Mouse (Mus musculus) spleen, postnatal 10 days (tissue): Measurements from ENCODE around the gene Wbp4.
"Not testable (repeated sequence)": the region's sequence is repeated elsewhere in the genome, so short reads cannot be mapped to it uniquely, and the experiment has no call there.

Experiments used
- DNase-seq, 2 experiments: peaks; one replicate each; pipeline ENCODE4 v3.0.0; 2021 to 2022; ENCODE audit warnings: low spot score in 2 of 2

Gene Wbp4

GRCm38 (mm10) chr14:79460988-79461387 is 20.3 kb downstream of the Wbp4 start:
- no peak for DNase-seq

GRCm38 (mm10) chr14:79460401-79460800 is 20.9 kb downstream of the Wbp4 start:
- DNase-seq, result no peak

DNA sequence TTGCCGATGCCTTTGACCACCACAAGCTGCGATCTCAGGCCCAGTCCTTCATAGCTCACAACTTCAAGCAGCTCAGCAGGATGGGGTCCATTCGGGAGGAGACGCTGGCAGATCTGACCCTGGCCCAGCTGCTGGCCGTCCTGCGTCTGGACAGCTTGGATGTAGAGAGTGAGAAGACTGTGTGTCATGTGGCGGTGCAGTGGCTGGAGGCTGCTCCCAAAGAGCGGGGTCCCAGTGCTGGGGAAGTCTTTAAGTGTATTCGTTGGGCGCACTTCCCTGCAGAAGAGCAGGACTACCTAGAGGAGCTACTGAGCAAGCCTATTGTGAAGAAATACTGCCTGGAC is 28.8 kb downstream of the Wbp4 start:
- not testable (repeated sequence) for DNase-seq

DNA sequence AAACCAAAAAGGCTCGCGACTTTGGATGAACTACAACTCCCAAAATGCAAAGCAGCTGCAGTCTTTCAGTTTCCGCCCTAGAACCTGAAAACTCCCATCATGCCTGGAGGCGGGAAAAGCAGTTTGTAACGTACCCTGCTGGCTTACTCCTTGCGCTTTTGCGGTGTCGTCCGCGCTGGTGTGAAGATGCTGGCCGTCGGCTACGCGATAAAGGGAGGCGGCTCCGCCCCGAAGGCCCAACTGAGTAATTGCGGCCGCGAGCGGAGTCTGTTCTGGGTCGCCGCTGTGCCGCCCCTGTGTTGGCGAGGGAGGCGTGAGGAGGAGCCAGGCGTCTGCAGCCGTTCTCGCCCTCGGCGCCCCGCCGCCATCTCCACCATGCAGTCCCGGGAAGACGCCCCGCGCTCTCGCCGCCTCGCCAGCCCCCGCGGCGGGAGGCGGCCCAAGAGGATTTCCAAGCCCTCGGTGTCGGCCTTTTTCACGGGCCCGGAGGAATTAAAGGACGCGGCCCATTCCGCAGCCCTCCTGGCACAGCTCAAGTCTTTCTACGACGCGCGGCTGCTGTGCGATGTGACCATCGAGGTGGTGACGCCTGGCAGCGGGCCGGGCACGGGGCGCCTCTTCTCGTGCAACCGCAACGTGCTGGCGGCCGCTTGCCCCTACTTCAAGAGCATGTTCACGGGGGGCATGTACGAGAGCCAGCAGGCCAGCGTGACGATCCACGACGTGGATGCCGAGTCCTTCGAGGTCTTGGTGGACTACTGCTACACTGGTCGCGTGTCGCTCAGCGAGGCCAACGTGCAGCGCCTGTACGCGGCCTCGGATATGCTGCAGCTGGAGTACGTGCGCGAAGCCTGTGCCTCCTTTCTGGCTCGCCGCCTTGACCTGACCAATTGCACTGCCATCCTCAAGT is 29.4 kb downstream of the Wbp4 start, which contains the start of gene Kbtbd6:
TSS of gene Kbtbd6 (plus strand) at position 155 of the 910 bp plus-strand sequence.
- peak; percentile 84 to 89 for DNase-seq

DNA sequence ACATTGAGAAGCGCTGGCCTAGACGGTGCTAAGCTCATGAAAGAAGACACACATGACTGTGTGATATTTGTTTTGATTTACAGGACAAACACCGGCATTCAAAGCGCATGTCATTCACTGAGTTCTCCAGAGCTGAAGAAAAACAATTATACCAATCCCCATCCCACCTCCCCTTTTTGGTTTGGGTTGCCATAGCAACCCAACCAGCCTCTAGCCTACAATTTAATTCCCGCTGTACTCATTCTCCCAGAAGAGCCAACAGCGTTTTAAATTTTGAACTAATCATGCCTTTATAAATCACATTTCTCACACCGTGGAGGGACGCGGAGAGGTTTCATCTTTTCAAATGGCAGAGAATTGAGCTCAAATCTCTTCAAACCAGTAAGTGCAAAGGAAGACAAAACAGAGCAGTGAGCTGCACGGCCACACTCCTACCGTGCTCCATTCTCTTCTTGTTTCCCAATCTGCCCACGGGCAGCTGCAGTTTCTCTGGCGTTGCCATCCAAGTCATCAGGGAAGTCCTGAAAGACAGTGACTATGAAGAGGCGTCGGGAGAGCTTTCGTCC is 36.2 kb downstream of the Wbp4 start:
- DNase-seq, result no peak

DNA sequence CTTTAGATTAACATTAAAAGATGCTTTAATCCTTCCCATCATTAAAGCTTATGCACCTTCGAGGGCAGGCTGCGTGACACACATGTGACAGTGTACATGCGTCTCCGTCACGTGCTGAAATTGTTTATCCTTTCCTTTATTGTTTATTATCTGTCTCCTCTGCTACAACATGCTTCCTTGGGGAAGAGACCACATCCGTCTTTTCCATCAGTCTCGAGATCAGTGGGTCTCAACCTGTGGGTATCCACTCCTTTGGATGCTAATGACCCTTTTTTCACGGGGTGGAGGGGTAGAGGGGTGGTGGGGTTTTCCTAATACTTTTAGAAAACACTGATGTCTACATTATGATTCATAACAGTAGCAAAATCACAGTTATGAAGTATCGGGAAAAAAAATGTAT is 36.7 kb downstream of the Wbp4 start:
- no peak for DNase-seq

GRCm38 (mm10) chr14:79441441-79441840 is 39.9 kb downstream of the Wbp4 start:
- no peak for DNase-seq

GRCm38 (mm10) chr14:79440655-79441054 is 40.7 kb downstream of the Wbp4 start:
- DNase-seq, result peak in 1 of 2 experiments; percentile 30

DNA sequence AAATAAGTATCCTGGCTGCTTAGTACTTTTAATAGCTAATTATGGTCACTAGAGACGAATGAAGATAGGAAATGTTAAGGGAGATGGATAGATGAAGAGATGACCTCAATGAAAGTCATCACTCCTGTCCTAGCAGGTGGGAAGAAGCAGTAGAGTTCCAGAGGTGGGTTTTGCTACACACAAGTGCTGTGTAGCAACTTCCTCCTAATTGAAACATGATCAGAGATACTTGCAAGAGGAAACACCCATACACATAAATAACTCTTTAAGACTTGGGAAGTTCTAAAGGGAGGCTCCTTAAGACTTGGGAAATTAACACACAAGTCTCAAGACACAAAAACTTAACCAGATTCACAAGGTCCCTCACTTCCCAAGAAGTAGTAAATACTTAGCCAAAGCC is 47.3 kb downstream of the Wbp4 start:
- no peak for DNase-seq

GRCm38 (mm10) chr14:79426730-79427365 is 54.5 kb downstream of the Wbp4 start:
- DNase-seq, result not testable (repeated sequence)

- peak; percentile 92 to 96 for DNase-seq
Measured at GRCm38 (mm10) chr14:79425979-79426729, 55.2 kb downstream of the Wbp4 start, which contains the start of gene Kbtbd7. Gene Kbtbd7 (plus strand): TSS chr14:79426511.

DNA sequence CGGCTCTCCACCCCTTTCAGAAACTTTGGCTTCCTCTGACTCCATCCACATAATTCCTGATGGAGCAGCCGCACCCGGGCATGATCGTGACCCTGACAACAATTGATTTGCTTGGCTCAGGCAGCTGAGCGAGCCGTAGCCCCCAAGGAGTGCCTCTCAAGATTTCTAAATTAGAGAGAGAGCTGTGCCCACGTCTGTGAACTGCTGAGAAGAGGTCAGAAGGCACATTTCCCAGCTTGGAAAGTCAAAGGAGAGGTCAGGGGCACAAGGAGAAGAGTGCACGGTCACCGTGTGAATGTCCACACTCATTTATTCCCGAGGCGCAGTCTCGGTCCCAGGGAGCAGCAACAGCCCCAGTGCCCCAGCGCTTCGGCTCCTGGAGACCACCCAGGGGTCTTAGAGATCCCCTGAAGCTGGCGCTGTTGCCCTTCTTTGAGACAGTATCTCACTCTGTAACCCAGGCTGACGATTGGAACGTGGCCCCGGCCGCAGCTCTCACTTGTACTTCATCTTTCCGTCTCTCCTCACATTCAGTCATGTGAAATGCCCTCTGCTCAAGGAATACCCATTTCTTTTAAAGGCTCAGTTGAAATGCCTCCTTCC is 61.1 kb downstream of the Wbp4 start:
- no peak for DNase-seq

- no peak for DNase-seq
Measured at GRCm38 (mm10) chr14:79413121-79413520, 68.2 kb downstream of the Wbp4 start.

GRCm38 (mm10) chr14:79410662-79411061 is 70.7 kb downstream of the Wbp4 start:
- no peak for DNase-seq
